Mouse (Mus musculus) stomach, embryonic 15.5 days (tissue): ENCODE measurements around the gene Foxp3. TPM values are rescaled to one million over a fixed set of nuclear protein-coding genes. Genes with fewer than 3 reads are reported as not detected.

ENCODE experiments used
- ATAC-seq: fragments of 200-750 bp; cut with Nextera tagmentation; 2 replicates; pipeline ENCODE4 v1.8.0; 2017; ENCODE audit warnings: low read depth, moderate number of reproducible peaks, moderate TSS enrichment; ENCODE audit not compliant: insufficient read depth, low FRiP score
- H3K27ac ChIP-seq: fragments of 300-500 bp; sonication (generic); 2 replicates; pipeline ENCODE4 v1.5.1; 2015; ENCODE audit warnings: mild to moderate bottlenecking, inconsistent platforms
- H3K27me3 ChIP-seq: fragments of 300-500 bp; sonication (generic); replicated peaks from 2 replicates; pipeline ENCODE4 v1.6.1; 2015; ENCODE audit warnings: inconsistent platforms
- H3K36me3 ChIP-seq: fragments of 300-500 bp; sonication (generic); 2 replicates; pipeline ENCODE4 v1.6.1; 2015; ENCODE audit warnings: inconsistent platforms
- H3K4me1 ChIP-seq: fragments of 300-500 bp; sonication (generic); 2 replicates; pipeline ENCODE4 v1.6.1; 2015; ENCODE audit warnings: inconsistent platforms
- H3K4me2 ChIP-seq: fragments of 300-500 bp; sonication (generic); 2 replicates; pipeline ENCODE4 v1.6.1; 2015; ENCODE audit warnings: mild to moderate bottlenecking, inconsistent platforms
- H3K4me3 ChIP-seq: fragments of 300-500 bp; sonication (generic); replicated peaks from 2 replicates; pipeline ENCODE4 v1.5.1; 2015; ENCODE audit warnings: inconsistent platforms
- H3K9ac ChIP-seq: fragments of 300-500 bp; sonication (generic); 2 replicates; pipeline ENCODE4 v1.6.1; 2015; ENCODE audit warnings: inconsistent platforms
- H3K9me3 ChIP-seq: fragments of 300-500 bp; sonication (generic); 2 replicates; pipeline ENCODE4 v1.6.1; 2016; ENCODE audit warnings: inconsistent platforms
- WGBS: fragments of 180-500 bp; shearing (Covaris S2); methylation state at CpG from one replicate; pipeline ENCODE4 v1.1.7; 2015; 5-methylcytosine and 5-hydroxymethylcytosine counted together
- polyA plus RNA-seq: library from polyadenylated mRNA; unstranded; fragments of >200 nt; fragmentation: Nextera tagmentation; extraction: Ambion mirVana; gene quantifications from 2 replicates; pipeline ENCODE4 v1.2.1, GENCODE M21; 2015

Gene Foxp3
- polyA plus RNA-seq, 1 experiment from 2014 or later = 0.12 TPM

DNA sequence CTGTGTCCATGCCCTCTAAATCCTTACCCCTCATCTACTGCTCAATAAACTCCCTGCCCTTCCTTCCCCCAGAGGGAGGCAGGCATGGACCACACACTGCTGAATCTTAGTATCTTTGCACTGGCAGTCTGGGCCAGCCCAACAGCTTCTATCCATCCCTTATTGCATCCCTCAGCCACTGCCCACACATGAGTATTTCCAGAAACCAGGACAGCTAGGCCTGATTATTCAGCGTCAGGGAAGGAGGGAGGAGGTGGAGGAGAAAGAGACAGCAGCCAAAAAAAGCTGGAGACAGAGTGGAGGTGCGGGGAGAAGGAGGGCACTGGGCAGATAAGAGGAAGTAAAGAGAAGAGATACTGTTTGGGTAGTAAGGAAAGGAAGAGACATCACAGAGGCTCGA lies 61.7 kb downstream of the Foxp3 start:
- no peak for ATAC-seq
- Histone ChIP-seq H3K4me3 (no peak overlapping the region), H3K27ac (no peak overlapping the region), H3K27me3 (no peaks in the 10 kb centered on the region), H3K4me1 (no peaks in the 10 kb centered on the region), H3K9me3 (no peaks in the 10 kb centered on the region), H3K9ac (no peak overlapping the region), H3K4me2 (no peak overlapping the region), H3K36me3 (no peaks in the 10 kb centered on the region)
- 60% methylated on average over 3 of the region's 3 CpGs for WGBS

DNA sequence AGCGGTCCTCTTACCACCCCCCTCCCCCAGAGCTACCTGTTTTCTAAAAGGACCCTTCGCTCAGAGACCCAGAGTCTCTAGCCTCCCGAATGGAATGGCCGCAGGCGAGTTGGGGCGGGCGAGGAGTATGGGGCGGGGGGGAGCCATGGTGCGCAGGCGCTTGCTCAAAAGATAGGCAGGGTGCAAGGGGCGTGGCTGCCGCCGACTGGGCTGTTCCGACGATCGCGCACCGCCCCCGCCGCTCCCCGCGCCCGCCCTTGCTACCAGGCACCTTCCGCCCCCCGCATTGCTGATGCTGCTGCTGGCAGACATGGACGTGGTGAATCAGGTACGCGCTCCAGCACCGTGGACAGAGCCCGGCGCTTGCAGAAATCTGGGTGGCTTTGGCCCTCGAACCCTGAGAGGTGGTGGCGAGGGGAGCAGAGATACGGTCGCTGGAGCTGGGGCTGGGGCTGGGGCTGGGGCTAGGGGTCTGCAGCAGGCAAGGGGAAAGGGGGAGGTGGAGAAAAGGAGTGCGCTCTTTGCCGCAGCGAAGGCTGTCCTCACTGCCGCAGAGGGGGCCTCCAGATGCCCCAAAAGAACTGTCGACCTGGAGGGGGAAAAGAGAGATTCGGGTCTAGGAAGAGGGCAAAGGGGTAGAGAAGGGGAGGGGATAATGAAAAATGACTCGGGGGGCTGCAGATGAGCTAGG lies 65.1 kb downstream of the Foxp3 start, which contains the start of gene Syp:
TSS of gene Syp (plus strand) at position 71 of the 691 bp plus-strand sequence.
- peak; percentile 81 for ATAC-seq
- Histone ChIP-seq H3K4me2 (peak within 1 kb of the TSS; percentile 50), H3K27ac (no peak within 1 kb of the TSS), H3K4me1 (no peaks in the 10 kb centered on the region), H3K9ac (no peak within 1 kb of the TSS), H3K9me3 (no peaks in the 10 kb centered on the region), H3K36me3 (no peaks in the 10 kb centered on the region), H3K27me3 (no peaks in the 10 kb centered on the region), H3K4me3 (peak within 1 kb of the TSS; percentile 30)
- WGBS = 22% methylated on average over 37 of the region's 42 CpGs

- no peak for ATAC-seq
- no peak overlapping the region for H3K27ac ChIP-seq
- no peaks in the 10 kb centered on the region for H3K36me3 ChIP-seq
- no peak overlapping the region for H3K4me3 ChIP-seq
- H3K9ac ChIP-seq = no peak overlapping the region
- H3K4me1 ChIP-seq = no peaks in the 10 kb centered on the region
- H3K9me3 ChIP-seq = no peaks in the 10 kb centered on the region
- H3K4me2 ChIP-seq = no peak overlapping the region
- no peaks in the 10 kb centered on the region for H3K27me3 ChIP-seq
- 16% methylated on average over 13 of the region's 13 CpGs for WGBS
Measured at GRCm38 (mm10) chrX:7639536-7640325, 66.3 kb downstream of the Foxp3 start.

- no peaks in the 10 kb centered on the region for H3K4me1 ChIP-seq
- no peaks in the 10 kb centered on the region for H3K27me3 ChIP-seq
- H3K4me2 ChIP-seq = no peak overlapping the region
- no peak overlapping the region for H3K27ac ChIP-seq
- no peak overlapping the region for H3K4me3 ChIP-seq
- 25% methylated on average over 12 of the region's 12 CpGs for WGBS
- H3K9ac ChIP-seq = no peak overlapping the region
- no peak for ATAC-seq
- no peaks in the 10 kb centered on the region for H3K36me3 ChIP-seq
- no peaks in the 10 kb centered on the region for H3K9me3 ChIP-seq
Measured at GRCm38 (mm10) chrX:7640785-7641184, 67.3 kb downstream of the Foxp3 start.

Other genes starting within 250 kb of the Foxp3 start
- gene Usp27x, start 197.8 kb upstream of the Foxp3 start, polyA plus RNA-seq = 0.82 and 0.84 TPM in 2 replicates
- 1.6 and 2.0 TPM in 2 replicates for gene Ppp1r3f, start 639 bp downstream of the Foxp3 start, polyA plus RNA-seq
- 28.0 and 29.0 TPM in 2 replicates for gene Ccdc22, start 31.9 kb downstream of the Foxp3 start, polyA plus RNA-seq
- gene Cacna1f, start 33.4 kb downstream of the Foxp3 start, polyA plus RNA-seq = 0.04 TPM in 1 of 2 replicates, not detected in the other
- gene Syp, start 64.8 kb downstream of the Foxp3 start, polyA plus RNA-seq = 7.3 and 7.5 TPM in 2 replicates
- gene Prickle3, start 83.6 kb downstream of the Foxp3 start, polyA plus RNA-seq = 10.7 and 10.8 TPM in 2 replicates
- 223 and 255 TPM in 2 replicates for gene Plp2, start 97.7 kb downstream of the Foxp3 start, polyA plus RNA-seq
- gene Magix, start 107.6 kb downstream of the Foxp3 start, polyA plus RNA-seq = 0.54 and 0.74 TPM in 2 replicates
- 33.0 and 34.9 TPM in 2 replicates for gene Gpkow, start 123.5 kb downstream of the Foxp3 start, polyA plus RNA-seq
- 32.0 and 32.5 TPM in 2 replicates for gene Wdr45, start 140.7 kb downstream of the Foxp3 start, polyA plus RNA-seq
- gene Gm45208, start 148.6 kb downstream of the Foxp3 start, polyA plus RNA-seq = 1.5 TPM in 1 of 2 replicates, not detected in the other
- gene Praf2, start 154.8 kb downstream of the Foxp3 start, polyA plus RNA-seq = 58.3 and 60.9 TPM in 2 replicates
- 16.0 and 22.2 TPM in 2 replicates for gene Ccdc120, start 177.3 kb downstream of the Foxp3 start, polyA plus RNA-seq
- 26.2 and 29.9 TPM in 2 replicates for gene Tfe3, start 188.9 kb downstream of the Foxp3 start, polyA plus RNA-seq
- gene Gripap1, start 216.1 kb downstream of the Foxp3 start, polyA plus RNA-seq = 38.9 and 42.4 TPM in 2 replicates
- 1.4 and 1.5 TPM in 2 replicates for gene Kcnd1, start 248.6 kb downstream of the Foxp3 start, polyA plus RNA-seq